Mouse (Mus musculus): ENCODE measurements at regions not wholly inside any gene's neighbourhood (a gene's known extent, or its start where the extent isn't known, plus 50 kb on each side); places are given as distances from the start of the nearest gene placed in this dataset.

DNA sequence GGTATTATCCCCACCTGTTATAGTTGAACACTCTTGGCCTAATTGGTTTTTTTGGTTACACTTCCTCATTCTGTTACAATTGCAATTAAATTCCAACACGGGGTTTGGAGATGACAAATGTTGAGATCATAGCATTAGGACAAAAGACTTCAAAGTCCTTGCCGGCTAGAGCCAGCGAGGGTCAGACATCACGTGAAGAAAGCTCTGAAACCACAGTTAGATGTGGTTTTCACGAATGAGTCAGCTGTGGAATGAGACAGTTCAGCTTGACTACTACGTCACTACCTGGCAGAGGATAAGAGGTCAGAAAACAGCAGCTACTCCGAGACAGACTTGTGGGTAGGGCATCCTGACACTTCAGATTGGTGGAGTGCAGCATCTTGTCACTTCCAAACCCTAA lies 55.5 kb upstream of the Trio start:
- no peak for DNase-seq

DNA sequence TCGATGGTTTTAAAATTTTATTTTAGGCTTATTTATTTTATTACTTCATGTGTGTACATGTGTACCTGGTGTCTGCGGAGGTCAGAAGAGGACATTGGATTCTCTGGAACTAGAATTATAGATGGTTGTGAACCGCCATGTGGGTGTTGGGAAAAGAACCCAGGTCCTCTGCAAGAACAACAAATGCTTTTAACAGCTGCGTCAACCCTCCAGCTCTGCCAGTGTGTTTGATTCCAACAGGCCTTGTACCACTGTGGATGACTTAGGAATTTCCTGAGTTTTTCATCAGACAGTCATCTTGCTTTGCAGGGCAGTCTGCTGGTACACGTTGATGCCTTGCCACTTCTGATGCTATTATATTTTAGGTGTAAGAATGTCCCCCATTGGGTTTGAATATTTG lies 56.8 kb upstream of the Trio start:
- DNase-seq, result no peak

DNA sequence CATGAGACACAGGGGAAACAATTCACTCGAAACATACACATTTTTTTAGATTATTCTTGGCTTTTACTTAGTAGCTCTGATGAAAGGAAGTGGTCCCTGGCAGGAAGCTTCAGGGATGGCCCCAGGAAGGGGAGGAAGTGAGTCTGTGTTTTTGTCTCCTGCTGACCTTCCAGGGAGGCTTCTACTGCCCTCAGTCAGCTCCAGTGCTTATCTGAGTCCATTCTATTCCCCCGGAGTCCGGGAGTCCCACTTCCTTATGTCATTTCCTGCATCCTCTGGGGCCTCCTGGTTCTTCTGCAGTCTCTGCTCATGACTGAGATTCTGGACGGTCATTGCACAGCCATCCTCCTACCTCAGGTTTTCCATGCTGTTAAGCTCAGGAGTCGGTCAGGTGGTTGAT lies 80.3 kb upstream of the Trio start:
- no peak for DNase-seq

DNA sequence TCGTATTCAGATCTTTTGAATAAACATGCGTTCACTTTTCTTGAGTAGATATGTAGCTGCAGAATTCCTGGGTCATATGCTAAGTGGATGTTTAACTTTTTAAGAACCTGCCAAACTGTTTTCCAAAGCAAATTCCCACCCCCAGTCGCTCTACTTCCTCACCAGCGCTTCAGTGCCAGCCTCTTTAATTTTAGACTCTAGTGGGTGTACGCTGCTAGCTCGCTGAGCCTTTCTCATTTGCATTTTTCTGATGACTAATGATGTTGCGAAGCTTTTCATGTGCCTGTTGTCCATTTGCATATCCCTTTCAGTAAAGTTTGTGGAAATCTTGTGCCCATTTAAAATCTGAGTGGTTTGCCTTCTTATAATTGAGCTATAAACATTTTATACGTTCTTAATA lies 84.3 kb upstream of the Trio start:
- peak; percentile 37 for DNase-seq

DNA sequence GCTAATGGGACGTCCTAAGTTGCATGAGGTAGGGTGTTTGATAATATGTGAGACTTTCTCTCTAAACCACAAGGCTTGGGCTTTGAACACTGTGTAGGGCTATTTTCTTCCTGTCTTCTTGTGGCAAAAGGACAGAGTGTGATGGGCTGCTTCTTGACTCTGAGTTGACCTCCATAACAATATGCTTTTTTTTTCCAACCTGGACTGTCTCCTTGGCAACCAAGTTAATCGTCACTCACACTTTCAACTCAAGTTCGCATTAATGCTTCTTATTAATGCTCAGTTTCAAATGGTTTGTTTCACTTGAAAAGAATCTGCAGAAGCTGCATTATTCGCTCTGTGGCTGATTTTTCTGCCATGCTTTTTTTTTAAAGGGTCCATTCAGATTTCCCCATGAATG lies 87.8 kb upstream of the Trio start:
- no peak for DNase-seq

DNA sequence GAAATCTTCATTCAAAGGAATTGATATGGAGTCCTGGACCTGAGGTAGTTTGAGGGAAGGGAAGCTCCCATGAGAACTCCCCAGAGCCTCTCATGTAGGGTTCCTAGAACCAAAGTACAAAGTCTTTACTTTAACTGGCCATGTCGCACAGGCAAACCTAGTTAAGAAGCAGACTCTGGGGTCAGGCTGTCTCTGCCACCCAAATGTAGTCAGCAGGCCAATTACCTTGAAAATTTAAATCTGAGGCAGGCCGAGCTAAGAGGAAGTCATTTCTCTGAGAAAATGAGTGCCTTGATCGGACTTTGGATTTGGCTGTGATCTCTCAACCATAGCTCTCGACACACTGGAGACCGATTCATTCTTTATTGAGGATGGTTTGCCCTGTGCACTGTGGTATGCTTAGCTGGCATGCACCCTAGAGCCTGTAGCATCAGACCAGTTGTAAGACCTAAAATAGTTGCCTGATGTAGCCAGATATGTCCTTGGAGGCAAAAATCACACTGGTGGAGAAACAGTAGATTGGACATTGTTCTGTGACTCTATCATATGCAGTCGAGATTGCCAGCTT lies 88.6 kb upstream of the Trio start:
- DNase-seq, result no peak

DNA sequence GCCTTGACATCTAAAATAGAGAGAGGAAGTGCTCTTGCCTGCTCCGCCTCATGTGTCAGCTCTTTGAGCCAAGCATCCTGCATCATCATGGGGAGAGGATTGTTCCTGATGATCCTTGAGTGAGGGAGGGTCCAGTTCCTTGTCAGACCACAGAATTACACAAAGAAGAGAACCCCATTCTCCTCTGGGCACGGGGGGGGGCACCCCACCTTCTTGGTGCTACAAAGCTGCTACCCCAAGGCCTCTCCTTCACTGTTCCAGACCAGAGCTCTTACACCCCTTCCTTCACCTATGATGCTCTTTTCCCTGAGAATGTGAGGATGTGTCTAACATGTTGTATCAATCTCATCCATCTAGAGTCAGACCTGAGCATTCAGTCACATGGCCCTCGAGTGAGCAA lies 76.7 kb upstream of the Dnah5 start:
- no peak for DNase-seq

DNA sequence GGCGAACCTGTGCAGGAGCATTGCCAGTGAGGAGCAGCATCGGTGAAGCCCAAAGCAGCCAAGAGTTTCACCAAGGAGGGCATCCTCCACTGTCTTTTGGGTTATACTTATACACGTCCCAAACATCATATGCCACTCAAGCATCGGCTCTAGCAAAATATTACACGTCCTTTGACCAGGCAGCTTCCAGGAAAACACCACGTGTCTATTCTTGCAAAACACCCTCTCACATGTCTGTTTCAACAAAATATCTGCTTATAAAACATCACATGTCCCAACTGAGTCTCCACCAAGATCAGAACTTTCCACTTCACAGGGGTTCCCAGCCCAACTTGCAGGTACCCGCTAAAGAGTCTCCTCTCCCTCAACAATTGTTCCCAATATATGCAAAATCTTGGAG lies 74.0 kb upstream of the Dnah5 start:
- DNase-seq, result no peak

DNA sequence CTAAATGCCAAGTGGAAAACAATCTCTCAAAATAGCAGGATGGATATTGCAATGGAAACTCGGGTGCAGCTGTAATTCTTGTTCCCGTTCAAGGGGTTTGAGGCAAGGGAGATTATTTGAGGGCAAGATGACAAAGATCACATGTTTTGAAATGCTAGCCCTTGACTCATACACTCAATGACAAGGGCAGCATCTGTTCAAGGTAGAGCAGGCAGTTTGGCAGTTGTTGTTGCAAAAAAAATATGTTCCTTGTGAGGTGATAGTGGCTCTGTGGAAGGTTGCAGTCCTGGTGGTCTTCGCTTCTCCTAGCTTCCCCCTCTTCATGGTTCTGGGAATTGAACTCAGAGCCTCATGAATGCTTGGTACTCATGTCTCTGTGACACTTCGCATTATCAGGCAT lies 72.0 kb upstream of the Dnah5 start:
- no peak for DNase-seq

DNA sequence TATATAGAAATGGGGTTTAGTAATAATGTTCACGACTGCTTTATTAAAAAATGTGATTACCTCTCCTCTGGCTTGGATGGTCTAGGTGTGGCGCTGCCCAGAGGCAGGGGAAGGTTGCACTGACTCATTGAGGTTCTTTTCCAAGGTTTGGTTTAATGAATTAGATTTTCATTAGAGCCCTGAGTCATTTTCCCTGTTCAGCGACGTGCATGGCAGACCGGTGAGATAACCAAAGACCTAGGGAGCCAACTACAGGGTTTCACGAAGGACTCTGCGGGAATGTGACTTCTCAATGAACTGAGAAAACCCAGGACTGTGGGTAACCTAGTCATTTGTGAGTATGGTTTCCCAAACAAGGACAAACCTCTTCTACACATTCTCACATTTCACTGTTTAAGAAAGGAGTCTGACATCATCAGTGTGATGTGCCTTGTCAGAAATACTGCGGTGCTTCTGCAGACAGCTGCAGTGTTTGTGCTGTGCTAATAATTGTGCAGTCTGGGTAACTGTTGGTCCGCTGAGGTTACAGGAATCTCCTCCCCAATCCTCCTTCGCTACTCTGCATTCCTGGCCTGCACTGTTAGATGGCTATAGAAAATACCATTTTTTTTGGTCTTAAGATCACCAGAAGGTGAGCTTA lies 70.3 kb upstream of the Dnah5 start:
- DNase-seq, result no peak

DNA sequence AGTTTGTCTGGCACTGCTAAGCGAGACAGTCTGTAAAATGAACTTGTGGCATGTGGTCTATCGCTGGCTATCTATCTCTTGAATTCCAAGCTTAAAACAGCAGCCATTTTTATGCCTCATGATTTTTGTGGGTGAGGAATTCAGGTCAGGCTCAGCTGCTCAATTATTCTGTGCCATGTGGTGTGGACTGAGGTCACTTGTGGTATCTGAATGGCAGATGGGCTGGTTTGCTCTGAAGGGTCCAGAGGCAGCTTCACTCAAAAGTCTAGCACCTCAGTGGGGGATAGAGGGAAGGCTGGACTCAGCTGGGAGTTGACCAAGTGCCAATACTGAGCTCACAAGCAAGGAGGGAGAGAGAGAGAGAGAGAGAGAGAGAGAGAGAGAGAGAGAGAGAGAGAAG lies 69.3 kb upstream of the Dnah5 start:
- no peak for DNase-seq

DNA sequence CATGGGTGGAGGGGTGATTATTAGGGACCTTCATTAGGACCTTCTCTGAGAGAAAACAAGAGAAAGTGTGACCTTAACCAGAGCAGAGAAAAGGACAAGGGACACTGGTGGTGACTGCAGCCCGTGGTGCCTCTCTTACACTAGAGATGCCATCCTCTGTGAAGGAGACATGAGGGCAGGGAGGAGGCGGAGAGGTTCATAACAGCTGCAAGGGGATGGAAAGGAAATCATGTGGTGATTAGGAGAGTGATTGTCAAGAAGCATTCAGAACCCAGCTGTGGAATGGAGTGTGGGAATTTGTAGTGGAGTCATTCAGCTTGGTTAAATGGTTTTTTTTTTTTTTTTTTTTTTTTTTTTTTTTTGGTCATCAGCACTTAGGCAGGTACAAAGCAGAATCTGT lies 64.7 kb upstream of the Dnah5 start:
- DNase-seq, result no peak

DNA sequence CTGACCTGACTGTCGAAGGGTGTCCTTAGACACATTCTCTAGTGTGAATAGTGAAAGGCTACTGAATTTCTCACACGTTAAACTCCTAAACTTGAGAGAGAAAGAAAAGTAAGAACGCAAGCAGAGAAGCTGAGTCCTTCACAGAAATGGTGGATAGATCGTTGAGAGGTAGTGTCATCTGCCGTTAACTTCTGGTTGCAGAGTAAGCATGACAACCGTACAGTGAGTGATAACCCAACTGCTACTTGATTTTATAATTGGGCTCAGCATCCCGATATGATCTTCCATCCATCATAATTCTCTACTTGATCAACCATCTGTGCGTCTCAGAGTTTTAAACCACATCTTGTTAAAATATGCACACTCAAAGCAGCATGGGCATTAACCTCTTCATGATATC lies 63.3 kb upstream of the Dnah5 start:
- no peak for DNase-seq

DNA sequence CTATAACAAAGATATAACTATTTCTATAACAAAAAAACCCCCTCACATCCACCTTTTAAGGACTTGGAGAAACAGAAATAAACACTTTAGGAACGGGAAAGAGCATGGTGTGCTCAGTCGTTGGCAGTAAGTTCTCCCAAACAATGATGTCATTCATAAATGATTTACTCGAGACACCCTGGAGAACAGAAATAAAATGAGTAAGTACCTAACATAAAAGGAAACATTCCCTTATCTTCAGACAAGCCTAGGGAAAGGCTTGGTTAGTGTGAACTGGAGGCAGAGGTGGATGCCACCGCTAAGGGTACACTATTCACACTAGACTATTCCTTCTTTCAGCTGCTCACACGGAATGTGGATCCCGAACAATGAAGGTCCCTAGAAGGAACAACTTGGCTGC lies 62.2 kb upstream of the Dnah5 start:
- DNase-seq, result no peak

DNA sequence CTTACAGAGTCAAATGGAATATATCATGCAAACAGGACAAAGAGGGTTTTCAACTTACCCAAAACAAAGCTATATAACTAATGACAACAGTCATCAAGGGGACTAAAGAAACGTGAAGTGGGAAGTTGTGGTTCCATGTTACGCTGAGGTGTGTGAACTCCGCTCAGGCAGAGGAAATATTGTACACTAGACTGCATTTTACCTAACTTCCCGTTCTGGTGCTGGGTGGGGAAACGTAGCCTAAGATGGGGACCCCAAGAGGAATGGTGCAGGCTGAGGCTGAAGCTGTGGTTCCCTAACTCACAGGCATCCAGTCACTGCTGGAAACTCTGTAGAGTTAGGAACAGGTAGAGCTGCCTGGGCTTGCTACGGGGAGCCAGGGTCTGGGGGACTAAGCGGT lies 59.3 kb upstream of the Dnah5 start:
- DNase-seq, result no peak

DNA sequence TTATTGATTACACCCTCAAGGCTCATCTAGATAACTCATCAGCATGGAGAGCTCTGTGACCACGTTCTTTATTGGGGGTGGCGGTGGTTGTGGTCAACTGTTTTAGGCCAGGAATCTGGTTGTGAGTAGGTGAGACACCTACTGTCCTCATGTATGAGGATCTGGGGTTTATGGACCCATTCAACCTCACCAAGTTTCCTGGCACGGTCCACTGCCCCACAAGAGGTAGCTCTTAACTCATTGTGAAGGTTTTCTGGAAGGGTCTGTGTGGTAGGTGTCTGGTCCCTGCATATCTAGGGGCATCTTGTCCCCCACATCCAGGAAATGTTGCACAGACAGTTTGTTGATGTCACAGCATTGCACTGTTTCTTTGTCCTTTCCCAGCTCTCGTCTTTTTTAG lies 58.7 kb upstream of the Dnah5 start:
- no peak for DNase-seq

DNA sequence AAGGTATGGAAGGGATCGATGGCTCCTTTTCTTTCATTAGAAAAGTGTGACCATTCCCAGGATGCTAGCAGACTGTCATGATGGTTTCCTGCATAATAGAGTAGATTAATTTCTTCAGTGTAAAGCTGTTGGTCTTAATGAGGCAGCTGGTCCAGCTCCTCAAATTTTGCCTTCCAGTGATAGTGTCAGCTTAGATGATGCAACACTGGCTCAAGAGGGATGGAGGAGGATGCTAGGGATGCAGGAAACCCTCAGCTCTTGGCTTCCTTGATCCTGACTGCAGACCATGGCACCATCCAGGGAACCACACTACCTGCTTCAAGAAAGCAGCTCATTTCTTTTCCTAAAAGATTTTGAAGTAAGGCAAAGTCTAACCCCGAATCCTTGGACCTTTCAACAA lies 51.9 kb upstream of the Dnah5 start:
- DNase-seq, result no peak

All from right cerebral cortex, postnatal 25 days (tissue).